Mouse (Mus musculus): ENCODE results near the gene Slc6a2.

Gene Slc6a2

GRCm38 (mm10) chr8:93038831-93039230 lies 79.0 kb downstream of the Slc6a2 start:
- no peak for DNase-seq

GRCm38 (mm10) chr8:93040256-93040655 lies 80.4 kb downstream of the Slc6a2 start:
- DNase-seq = no peak

- DNase-seq = no peak
Measured at GRCm38 (mm10) chr8:93040776-93041567, 81.1 kb downstream of the Slc6a2 start.

GRCm38 (mm10) chr8:93043083-93043482 lies 83.2 kb downstream of the Slc6a2 start:
- DNase-seq = no peak

- no peak for DNase-seq
Measured at GRCm38 (mm10) chr8:93048092-93048491, 88.2 kb downstream of the Slc6a2 start, which contains the start of gene Ces1a. TSS of gene Ces1a (minus strand) at chr8:93048192.

GRCm38 (mm10) chr8:93048510-93049416 lies 88.9 kb downstream of the Slc6a2 start:
- DNase-seq = no peak
